Mouse (Mus musculus): ENCODE results near the gene Slc36a4.

- TF ChIP-seq GATA1 (IDR thresholded peaks at IDR 0.05; ENCODE audit: low read length) (no peak), TAL1 (IDR thresholded peaks at IDR 0.05; ENCODE audit: low read length) (no peak)
Measured at GRCm38 (mm10) chr9:15786192-15786591, 76.7 kb downstream of the Slc36a4 start.

Measured in erythroblast, embryonic 14.5 days (primary cell).